Mouse (Mus musculus): Measurements from ENCODE around the gene Tmem30b. TPM values are rescaled to one million over a fixed set of nuclear protein-coding genes. Genes with fewer than 3 reads are reported as not detected.
"Not testable (repeated sequence)": the region's sequence is repeated elsewhere in the genome, so short reads cannot be mapped to it uniquely, and the experiment has no call there.

The Tmem30b gene
- polyA plus RNA-seq, 1 experiment from 2014 or later, result 2.4 TPM

DNA sequence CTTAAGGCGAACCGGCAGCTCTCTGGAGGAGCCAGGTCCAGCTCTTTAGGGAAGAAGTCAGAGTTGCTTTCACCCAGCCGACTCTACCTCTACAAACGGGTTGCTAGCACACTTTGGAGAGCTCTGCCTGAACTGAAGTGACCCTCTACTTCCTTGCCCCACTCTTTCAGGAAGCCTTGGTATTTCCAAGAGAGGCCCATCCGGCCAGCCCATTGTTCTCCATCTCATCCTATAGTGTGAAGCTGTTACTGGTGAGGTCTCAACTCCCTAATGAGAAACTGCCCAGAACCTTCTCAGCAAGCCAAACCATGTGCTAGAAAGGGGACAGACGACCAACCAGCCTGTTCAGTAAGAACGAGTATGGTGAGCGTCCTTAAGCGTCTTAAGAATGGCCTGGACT, 37.1 kb upstream of the Tmem30b start:
- DNase-seq (ENCODE audit: low spot score), result peak; percentile 76
- 64% methylated on average over 9 of the region's 9 CpGs for WGBS
- Histone ChIP-seq H3K36me3 (no peaks in the 10 kb centered on the region), H3K9me3 (no peaks in the 10 kb centered on the region), H3K4me1 (peaks cover 12% of the 10 kb centered on the region), H3K27ac (peak overlapping the region; percentile 38; the same call in 1 of the 2 replicates), H3K4me3 (no peak overlapping the region), H3K27me3 (ENCODE audit: insufficient read depth, poor library complexity, severe bottlenecking) (peaks cover 37% of the 10 kb centered on the region)

DNA sequence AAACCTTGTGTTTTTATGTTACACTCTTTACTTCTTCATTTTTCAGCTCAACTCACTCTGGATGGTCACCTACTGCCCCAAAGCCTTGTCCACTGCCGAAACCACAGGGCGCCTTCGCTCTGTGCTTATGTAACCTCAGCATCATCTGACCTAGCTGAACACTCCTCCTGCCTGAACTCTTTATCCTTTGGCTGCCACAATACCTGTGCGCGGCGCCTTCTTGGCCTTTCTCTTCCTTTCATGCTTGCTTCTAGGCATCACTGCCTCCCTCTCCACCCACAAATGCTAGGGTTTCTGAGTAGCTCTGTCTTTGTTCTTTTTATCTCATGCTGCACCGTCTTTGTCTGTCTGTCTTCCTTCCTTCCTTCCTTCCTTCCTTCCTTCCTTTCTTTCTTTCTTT, 34.6 kb upstream of the Tmem30b start:
- WGBS, result 76% methylated on average over 7 of the region's 7 CpGs
- peaks cover 22% of the 10 kb centered on the region; the same call in 1 of the 2 replicates for H3K27me3 ChIP-seq (ENCODE audit: insufficient read depth, poor library complexity, severe bottlenecking)
- no peaks in the 10 kb centered on the region for H3K9me3 ChIP-seq
- H3K36me3 ChIP-seq, result no peaks in the 10 kb centered on the region
- peaks cover 7% of the 10 kb centered on the region for H3K4me1 ChIP-seq
- H3K27ac ChIP-seq, result no peak overlapping the region
- no peak overlapping the region for H3K4me3 ChIP-seq
- DNase-seq (ENCODE audit: low spot score), result no peak

DNA sequence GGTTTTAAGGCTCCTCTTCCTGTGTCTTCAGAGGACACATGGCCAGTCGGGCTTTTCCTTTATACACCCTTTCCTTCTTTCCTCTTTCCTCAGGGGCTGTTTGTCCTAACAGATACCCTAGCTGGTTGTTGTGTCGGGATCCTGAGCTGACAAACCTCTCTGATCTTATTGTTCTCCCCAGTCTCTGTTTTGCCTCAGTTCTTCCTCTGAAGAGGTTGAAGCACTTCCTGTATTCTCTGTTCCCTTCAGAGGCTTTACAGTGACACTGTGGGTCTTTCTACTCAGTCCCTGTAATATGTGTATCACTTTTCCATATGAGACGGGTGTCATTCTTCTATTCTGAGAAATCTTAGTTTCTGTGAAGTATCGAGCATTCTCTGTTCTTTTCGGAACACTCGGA, 31.9 kb upstream of the Tmem30b start:
- Histone ChIP-seq H3K9me3 (no peaks in the 10 kb centered on the region), H3K4me1 (0 out of 2 replicates have a peak, but pooled peaks cover 4% of the 10 kb centered on the region), H3K36me3 (no peaks in the 10 kb centered on the region), H3K4me3 (no peak overlapping the region), H3K27ac (no peak overlapping the region), H3K27me3 (ENCODE audit: insufficient read depth, poor library complexity, severe bottlenecking) (peaks cover 8% of the 10 kb centered on the region; the same call in 1 of the 2 replicates)
- DNase-seq (ENCODE audit: low spot score), result no peak
- 60% methylated on average over 6 of the region's 6 CpGs for WGBS

DNA sequence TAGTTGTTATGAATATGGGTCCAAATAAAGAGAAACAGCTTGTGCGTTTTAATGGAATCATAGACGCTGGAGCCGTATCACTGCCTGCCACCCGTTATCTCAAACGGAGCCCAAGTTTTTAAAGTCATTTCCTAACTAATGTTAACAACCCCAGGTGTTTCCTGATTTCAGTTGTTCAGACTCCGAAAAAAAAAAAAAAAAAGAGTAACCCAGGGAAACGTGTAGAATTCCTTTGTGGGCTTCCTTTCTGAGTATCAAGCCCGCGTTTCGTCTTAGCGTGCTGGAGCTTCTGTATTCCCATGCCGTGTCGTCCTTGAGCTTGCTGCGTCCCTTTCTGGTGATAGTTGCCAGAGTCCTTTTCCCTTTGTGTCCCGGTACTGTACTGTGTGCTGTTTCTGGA, 28.4 kb upstream of the Tmem30b start:
- DNase-seq (ENCODE audit: low spot score), result no peak
- no peak overlapping the region for H3K4me3 ChIP-seq

DNA sequence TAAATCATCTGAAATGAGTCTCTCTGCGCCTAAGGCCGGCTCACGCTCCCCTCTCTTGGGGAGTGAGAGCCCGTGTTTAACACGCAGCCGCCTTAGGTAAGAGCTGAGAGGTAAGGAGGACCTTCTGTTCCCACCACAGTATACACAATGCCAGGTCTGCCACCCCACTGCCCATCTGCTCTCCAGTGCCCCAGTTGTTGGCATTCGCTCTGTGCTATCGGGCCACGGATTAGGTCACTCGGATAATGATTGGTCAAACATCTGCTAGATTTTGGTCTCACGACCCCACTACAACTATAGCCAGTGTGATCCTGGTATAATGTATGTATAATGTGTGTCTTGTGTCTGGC, 19.4 kb upstream of the Tmem30b start:
- Histone ChIP-seq H3K36me3 (no peaks in the 10 kb centered on the region), H3K27me3 (ENCODE audit: insufficient read depth, poor library complexity, severe bottlenecking) (0 out of 2 replicates have a peak, but pooled peaks cover 4% of the 10 kb centered on the region), H3K9me3 (no peaks in the 10 kb centered on the region), H3K27ac (peak overlapping the region; percentile 59; the same call in 1 of the 2 replicates), H3K4me3 (peak overlapping the region; percentile 55), H3K4me1 (peaks cover 8% of the 10 kb centered on the region)
- DNase-seq (ENCODE audit: low spot score), result no peak
- WGBS, result 60% methylated on average over 11 of the region's 11 CpGs

More for the DNA sequence above, 28.4 kb upstream of the Tmem30b start:
- no peaks in the 10 kb centered on the region for H3K9me3 ChIP-seq
- 55% methylated on average over 15 of the region's 15 CpGs for WGBS
- H3K27ac ChIP-seq, result peak overlapping the region; percentile 26; the same call in 1 of the 2 replicates
- H3K27me3 ChIP-seq (ENCODE audit: insufficient read depth, poor library complexity, severe bottlenecking), result 0 out of 2 replicates have a peak, but pooled peaks cover under 1% of the 10 kb centered on the region
- H3K36me3 ChIP-seq, result no peaks in the 10 kb centered on the region
- 0 out of 2 replicates have a peak, but pooled peaks cover 4% of the 10 kb centered on the region for H3K4me1 ChIP-seq

DNA sequence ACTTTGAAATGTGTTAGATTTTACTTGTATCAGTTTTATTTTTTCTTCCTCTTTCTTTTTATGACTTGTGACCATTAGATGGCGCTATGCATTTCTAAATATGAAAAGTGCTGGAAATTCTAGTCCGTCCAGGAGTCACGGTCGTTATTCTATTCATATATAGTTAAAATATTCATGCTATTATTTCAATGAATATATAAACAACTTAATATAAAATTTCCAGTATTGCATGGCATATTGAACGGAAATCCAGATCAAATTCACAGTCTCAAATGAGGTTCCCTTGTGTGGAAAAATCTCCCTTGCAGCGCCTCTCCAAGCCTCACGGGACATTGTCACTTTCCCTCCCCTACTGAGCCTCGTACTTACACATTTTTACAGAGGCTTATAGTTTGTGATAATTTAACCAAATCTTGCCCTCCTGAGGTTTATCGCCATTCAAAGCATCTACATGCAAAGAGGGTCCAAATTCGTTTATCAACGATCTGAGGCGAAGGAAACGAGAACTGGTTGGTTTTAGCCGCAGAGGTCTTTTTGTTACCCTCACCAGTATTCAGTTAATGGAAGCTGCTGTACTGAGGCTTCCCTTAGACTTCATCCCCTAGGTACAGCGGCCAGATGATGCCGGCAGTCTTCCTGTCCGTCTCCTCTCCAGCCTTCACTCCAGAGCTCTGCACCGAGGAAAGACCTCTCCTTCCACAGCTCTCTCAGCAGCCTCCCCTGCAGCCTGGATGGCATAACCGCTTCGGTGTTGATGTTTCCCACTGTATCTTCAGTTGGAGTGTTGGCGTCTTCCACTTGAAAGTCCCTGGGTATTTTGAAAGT, 18.8 kb upstream of the Tmem30b start:
- Histone ChIP-seq H3K27me3 (ENCODE audit: insufficient read depth, poor library complexity, severe bottlenecking) (0 out of 2 replicates have a peak, but pooled peaks cover 4% of the 10 kb centered on the region), H3K27ac (peak overlapping the region; percentile 59; the same call in 1 of the 2 replicates), H3K4me3 (peak overlapping the region; percentile 55), H3K36me3 (no peaks in the 10 kb centered on the region), H3K4me1 (peaks cover 8% of the 10 kb centered on the region), H3K9me3 (no peaks in the 10 kb centered on the region)
- WGBS, result 19% methylated on average over 21 of the region's 21 CpGs
- no peak for DNase-seq (ENCODE audit: low spot score)

DNA sequence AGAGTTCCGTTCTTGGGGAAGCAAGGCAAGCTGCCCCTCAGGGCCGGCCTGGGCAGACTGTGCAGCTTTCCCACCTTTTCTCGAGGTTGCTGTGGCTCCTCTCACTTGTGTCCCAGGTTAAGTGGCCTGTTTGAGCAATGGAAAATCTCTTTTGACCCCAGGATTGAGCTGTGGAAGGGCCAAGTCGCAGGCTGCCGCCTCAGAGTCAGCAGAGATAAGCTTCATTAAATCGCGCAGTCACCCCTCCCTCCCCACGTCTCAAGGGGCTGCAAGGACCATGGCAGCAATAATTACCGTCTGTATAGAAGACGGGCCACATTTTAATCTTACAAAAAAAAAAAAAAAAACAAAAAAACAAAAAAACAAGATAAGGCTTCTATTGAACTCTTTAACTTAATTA, 18.0 kb upstream of the Tmem30b start:
- DNase-seq (ENCODE audit: low spot score), result no peak
- WGBS, result 15% methylated on average over 10 of the region's 10 CpGs
- Histone ChIP-seq H3K9me3 (no peaks in the 10 kb centered on the region), H3K4me3 (no peak overlapping the region), H3K27ac (no peak overlapping the region), H3K4me1 (peaks cover 8% of the 10 kb centered on the region), H3K27me3 (ENCODE audit: insufficient read depth, poor library complexity, severe bottlenecking) (0 out of 2 replicates have a peak, but pooled peaks cover 4% of the 10 kb centered on the region), H3K36me3 (no peaks in the 10 kb centered on the region)

DNA sequence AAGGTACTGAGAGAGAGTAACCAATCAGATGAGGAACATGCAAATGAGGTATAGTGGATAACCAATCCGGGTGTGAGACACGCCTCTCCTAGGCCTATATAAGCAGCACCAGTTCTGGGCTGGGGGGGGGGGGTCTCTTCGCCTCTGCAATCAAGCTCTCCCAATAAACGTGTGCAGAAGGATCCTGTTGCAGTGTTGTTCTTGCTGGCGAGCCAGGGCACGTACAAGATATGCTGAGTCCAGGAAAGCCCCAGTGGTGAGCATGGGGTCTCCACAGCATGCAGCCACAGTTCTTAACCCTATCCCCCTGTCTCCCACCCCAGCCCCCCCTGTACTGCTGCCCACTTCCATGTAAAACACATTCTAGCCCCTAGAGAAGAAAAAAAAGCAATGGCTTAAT, 16.9 kb upstream of the Tmem30b start:
- H3K9me3 ChIP-seq; H3K27ac ChIP-seq; H3K4me3 ChIP-seq; H3K36me3 ChIP-seq; H3K27me3 ChIP-seq (ENCODE audit: insufficient read depth, poor library complexity, severe bottlenecking); H3K4me1 ChIP-seq; DNase-seq (ENCODE audit: low spot score): not testable (repeated sequence)
- 77% methylated on average over 6 of the region's 6 CpGs for WGBS

DNA sequence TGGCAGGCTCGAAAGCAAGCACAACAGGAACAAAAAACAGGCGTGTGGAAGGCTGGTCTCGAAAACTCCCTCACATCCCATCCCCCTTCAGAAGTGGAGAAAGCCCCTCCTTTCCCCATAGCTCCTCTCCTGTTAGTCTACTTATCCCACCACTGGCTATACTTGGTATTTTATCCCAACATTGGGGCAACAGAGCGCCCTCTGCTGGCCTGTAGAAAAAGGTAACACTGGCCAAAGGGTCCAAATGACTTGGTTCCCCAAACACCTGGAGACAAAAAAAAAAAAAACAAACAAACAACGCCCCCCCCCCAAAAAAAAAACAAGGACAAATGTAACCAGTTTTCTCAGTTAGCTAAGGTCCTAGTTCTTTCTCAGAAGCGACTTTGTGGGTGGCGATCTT, 13.9 kb upstream of the Tmem30b start:
- H3K9me3 ChIP-seq, result no peaks in the 10 kb centered on the region
- H3K4me3 ChIP-seq, result no peak overlapping the region
- H3K4me1 ChIP-seq, result peaks cover 4% of the 10 kb centered on the region; the same call in 1 of the 2 replicates
- no peaks in the 10 kb centered on the region for H3K27me3 ChIP-seq (ENCODE audit: insufficient read depth, poor library complexity, severe bottlenecking)
- 41% methylated on average over 7 of the region's 7 CpGs for WGBS
- no peaks in the 10 kb centered on the region for H3K36me3 ChIP-seq
- no peak overlapping the region for H3K27ac ChIP-seq
- DNase-seq (ENCODE audit: low spot score), result no peak

DNA sequence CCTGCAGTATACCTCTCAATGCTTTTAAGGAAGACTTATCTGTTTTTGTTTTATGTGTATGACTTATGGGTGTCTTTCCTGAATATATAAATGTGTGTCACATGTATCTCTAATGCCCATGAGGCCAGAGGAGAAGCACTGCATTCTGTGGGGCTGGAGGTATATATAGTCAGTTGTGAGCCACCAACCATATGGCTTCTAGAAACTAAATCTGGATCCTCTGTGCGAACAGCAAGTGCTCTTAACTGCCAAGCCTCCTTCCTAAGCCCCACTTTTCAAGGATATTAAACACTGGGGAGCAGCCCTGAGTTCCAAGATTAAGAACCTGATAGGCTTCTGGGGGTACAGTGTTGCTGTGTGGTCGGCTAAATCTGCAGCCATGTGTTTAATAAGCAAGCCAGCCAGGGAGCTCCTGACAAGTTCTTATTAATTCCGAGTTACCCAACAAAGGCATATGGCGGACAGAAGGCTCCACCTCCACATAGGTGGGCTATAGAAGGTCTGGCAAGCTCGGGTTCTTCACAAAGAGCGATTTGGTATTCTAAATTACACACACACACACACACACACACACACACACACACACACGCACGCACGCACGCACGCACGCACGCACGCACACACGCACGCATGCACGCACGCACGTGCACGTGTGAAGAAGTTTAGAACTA, 12.5 kb upstream of the Tmem30b start:
- Histone ChIP-seq H3K9me3 (no peaks in the 10 kb centered on the region), H3K27ac (no peak overlapping the region), H3K36me3 (no peaks in the 10 kb centered on the region), H3K4me3 (no peak overlapping the region), H3K4me1 (no peaks in the 10 kb centered on the region), H3K27me3 (ENCODE audit: insufficient read depth, poor library complexity, severe bottlenecking) (no peaks in the 10 kb centered on the region)
- 93% methylated on average over 20 of the region's 20 CpGs for WGBS
- DNase-seq (ENCODE audit: low spot score), result no peak

DNA sequence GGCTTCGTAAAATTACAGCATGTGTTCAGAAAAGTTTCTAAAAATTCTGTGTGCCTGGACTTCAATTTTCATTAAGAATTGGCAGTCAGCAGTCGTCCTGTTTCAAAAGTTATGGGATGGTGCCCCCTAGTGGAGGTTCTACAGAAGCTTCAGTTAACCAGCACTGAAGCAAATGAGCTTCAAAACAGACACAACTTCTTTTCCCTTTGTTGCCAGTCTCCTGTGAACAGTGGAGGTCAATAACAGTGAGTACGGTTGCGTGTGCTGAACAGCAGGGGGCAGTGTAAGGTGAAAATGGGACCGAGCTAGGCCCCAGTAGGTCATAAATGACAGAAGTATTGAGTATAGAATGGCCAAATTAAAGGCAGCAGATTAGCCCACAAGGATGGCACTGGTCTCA, 8.0 kb upstream of the Tmem30b start:
- Histone ChIP-seq H3K9me3 (no peaks in the 10 kb centered on the region), H3K27ac (no peak overlapping the region), H3K27me3 (ENCODE audit: insufficient read depth, poor library complexity, severe bottlenecking) (peaks cover 15% of the 10 kb centered on the region), H3K4me3 (no peak overlapping the region), H3K4me1 (no peaks in the 10 kb centered on the region), H3K36me3 (no peaks in the 10 kb centered on the region)
- no peak for DNase-seq (ENCODE audit: low spot score)
- 4% methylated on average over 5 of the region's 5 CpGs for WGBS

DNA sequence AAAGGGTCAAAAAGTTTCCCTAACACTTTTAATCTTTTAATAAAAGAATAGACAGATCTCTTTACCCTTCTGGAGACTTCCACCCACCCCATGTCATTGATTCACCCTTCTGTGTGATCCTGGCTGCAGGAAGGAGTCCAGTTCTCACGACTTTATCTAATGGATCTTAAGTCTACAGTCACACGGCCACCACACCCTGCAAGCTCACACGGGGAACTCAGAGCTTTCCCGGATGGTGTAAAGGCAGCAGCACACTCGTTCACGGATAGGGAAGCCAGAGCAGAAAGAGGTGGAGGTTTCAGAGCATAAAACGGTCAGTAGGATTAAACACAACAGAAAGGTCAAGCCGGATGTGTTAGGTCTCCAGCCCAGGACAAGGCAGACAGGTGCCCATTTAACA, 2.1 kb upstream of the Tmem30b start:
- DNase-seq (ENCODE audit: low spot score), result no peak
- Histone ChIP-seq H3K4me3 (no peak overlapping the region), H3K27ac (no peak overlapping the region), H3K9me3 (no peaks in the 10 kb centered on the region), H3K36me3 (no peaks in the 10 kb centered on the region), H3K4me1 (peaks cover 17% of the 10 kb centered on the region), H3K27me3 (ENCODE audit: insufficient read depth, poor library complexity, severe bottlenecking) (peaks cover 74% of the 10 kb centered on the region)
- WGBS, result 60% methylated on average over 8 of the region's 8 CpGs

DNA sequence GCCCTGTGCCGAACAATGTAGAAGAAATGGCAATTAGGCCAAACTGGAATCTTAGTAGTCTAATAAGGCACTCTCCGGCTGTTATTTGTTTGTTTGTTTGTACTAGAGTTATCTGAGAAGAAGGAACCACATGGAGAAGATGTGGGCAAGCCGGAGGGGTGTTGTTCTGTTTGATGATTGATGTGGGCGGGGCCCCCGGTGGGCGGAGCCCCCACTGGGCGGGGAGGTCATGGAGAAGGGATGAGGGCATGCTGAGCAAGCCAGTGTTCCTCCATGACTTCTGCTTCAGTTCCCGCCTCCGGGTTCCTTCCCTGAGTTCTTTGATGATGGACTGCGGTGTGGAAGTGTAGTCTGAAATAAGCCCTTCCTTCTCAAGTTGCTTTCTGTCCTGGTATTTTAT, 1.5 kb upstream of the Tmem30b start:
- WGBS, result 30% methylated on average over 10 of the region's 10 CpGs
- H3K9me3 ChIP-seq, result no peaks in the 10 kb centered on the region
- H3K36me3 ChIP-seq, result no peaks in the 10 kb centered on the region
- peaks cover 81% of the 10 kb centered on the region for H3K27me3 ChIP-seq (ENCODE audit: insufficient read depth, poor library complexity, severe bottlenecking)
- H3K4me1 ChIP-seq, result peaks cover 17% of the 10 kb centered on the region
- DNase-seq (ENCODE audit: low spot score), result no peak
- no peak overlapping the region for H3K27ac ChIP-seq
- no peak overlapping the region for H3K4me3 ChIP-seq

Measured in heart, embryonic 10.5 days (tissue).